Mouse (Mus musculus) urinary bladder, postnatal 10 days (tissue): ENCODE measurements around the gene Hmox2.
"Not testable (repeated sequence)": the region's sequence is repeated elsewhere in the genome, so short reads cannot be mapped to it uniquely, and the experiment has no call there.

Source experiments
- DNase-seq: peaks from one replicate; pipeline ENCODE4 v3.0.0; 2022; ENCODE audit warnings: low spot score

The Hmox2 gene

GRCm38 (mm10) chr16:4725266-4725665, 895 bp upstream of the Hmox2 start:
- no peak for DNase-seq

DNA sequence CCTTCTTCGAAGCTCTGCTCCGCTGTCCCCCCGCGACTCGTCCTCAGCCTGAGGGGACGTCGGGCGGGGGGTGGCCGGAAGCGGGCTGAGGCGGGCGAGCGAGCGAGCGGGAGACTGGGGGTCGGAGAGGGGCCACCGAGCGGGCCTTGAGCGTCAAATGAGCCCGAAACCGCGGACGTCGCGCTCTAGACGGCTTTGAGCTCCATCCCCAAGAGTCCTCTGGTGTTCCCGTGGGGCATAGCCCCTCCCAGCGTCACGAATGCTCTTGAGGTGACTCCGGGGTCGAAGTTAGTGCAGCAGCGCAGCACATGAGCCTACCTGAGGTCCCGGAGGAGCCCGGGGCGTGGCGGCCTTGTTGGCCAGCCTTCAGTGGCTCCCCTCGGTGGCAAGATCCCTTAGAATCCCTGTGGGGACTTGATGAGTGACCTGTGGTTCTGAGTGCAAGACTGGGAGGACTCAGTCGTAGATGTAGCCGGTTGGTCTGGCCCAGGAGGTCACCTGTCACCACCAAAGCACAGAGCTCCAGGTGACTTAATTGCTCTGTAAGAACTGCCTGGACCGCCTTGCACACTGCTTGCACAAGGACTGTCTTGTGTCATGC, 467 bp downstream of the Hmox2 start:
- DNase-seq: no peak

GRCm38 (mm10) chr16:4727526-4727925, 1.4 kb downstream of the Hmox2 start:
- no peak for DNase-seq

DNA sequence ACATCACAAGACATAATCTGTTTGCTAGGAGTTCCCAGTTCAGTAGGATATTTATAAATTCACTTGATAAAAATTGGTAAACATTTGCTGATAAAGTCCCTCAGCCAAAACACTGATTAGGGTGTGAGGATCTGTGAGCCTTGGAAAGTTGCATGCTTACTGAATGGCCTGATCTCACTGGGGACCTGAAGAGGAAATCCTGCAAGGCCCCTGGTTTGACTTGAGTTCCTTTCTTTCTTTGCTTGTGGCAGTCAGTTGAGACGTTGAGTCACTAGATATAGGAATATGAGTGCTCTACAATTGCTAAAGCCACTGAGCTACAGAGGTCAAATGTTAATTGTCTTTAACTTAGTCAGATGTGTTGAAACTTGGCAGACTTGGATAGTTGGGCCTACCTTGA, 1.8 kb downstream of the Hmox2 start:
- DNase-seq: no peak

DNA sequence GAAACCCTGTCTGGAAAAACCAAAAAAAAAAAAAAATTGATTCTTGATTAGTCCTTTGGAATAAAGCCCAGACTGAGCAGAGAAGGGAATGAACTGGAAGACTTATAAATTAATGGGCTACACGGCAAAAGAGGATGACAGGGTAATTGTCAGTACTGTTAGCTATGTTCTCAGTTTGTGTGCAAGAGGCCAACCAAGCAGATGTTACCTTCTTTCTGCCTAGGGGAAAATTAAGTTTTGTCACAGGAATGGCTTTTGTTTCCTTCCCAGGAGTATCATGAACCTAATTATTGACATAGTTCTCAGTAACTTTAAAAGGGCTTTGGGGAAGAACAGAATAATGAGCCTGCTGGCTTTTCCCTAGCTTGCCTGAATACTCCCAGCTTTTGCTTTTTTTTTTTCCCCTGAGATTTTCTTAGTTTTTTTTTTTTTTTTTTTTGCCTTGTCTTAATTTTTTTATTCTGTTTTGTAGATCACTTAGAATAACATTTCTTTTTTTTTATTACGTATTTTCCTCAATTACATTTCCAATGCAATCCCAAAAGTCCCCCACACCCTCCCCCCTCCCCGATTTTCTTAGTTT, 4.7 kb downstream of the Hmox2 start:
- no peak for DNase-seq

DNA sequence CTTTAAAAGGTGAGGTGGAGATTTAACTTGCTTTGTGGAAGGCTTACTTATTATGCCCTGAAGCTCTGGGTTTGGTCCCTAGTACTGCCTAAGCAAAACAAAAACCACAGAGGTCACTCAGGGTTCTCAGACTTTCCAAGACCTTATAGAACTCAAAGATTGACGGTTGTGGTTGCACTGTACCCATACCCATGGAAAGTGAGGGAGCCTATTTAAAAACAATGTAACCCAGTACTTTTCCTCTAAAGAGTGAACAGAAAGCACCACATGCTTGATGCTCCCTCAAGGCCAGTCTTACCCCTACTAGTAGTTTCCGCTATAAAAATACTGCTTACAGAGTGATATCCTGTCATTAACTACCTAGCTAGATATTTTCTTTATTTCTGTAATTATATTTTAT, 10.1 kb downstream of the Hmox2 start:
- DNase-seq: no peak

DNA sequence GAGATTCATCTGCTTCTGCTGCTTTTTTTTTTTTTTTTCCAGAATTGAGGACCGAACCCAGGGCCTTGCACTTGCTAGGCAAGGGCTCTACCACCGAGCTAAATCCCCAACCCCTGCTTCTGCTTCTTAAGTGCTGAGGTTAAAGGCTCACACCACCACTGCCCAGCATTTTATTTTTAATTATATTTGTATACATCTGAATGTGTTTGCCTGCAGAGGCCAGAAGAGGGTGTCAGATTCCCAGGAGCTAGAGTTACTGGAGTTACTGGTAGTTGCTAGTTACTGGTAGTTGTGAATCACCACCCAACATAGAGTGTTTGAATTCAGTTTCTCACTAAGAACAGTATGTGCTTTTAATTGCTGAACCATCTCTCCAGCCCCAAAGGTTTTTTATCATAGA, 13.8 kb downstream of the Hmox2 start:
- no peak for DNase-seq

DNA sequence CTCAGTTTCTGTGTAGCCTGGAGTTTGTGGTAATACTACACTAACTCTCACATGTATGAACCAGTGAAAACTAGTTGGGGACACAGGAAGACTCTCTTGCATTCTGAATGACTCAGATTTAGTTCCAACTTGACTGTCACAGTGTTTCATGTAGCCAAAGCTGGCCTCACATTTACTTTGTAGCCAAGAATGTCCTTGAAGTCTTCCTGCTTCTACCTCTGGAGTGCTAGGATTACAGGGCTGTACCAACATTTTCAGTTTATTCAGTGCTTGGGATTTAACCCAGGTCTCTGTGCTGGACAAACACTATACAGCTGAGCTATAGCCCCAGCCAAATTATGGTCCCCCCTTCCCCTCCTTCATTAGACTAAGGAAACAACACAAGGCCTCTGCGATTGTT, 16.0 kb downstream of the Hmox2 start:
- DNase-seq: no peak

GRCm38 (mm10) chr16:4752155-4752554, 26.0 kb downstream of the Hmox2 start:
- no peak for DNase-seq

DNA sequence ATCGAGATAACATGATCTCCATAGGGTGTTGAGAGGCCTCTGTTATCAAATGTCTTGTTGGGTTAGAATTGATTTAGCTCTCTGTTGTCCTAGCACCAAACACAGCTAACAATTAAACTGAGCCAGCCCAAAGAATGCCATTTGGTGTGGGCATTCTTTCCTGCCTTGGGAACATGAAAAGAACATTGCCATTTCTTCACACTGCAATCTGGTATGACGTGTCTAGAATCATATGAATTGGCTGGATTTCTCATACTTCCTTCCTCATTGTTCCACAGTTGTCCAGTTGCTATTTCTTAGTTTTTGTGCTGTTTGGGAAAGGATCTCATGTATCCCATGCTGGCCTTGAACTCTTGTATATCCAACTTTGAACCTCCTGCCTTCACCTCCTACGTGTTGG, 27.9 kb downstream of the Hmox2 start:
- DNase-seq: no peak

DNA sequence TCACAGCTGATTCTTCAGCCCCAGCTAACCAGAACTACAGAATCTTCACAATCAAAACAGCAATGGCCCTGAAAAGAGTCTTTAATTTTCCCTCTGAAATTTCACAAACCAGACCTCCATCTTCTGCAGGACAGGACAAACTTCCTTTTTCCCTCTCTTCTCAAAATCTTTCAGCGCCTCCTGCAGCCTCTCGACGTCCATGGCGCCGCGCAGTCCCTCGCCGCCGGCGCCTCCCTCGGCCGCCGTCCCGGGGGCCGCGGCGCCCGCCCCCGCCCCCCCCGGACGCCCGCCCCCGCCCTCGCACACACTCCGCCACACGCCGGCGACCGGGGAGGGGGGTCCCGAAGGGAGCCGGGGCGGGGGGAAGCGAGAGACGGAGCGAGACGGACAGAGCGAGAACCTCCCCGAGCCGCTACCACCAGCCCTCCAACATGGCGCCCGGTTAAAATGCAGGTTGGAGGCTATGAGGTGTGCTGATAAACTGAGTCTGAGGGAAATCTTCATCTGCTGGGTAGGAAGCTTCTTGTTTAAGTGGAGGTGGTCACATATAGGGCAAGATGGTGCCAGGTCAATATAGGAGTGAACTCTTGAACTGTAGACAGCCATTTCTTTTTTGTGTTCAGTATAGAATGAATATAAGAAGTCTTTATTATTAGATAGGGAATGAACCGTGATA, 30.6 kb downstream of the Hmox2 start:
- not testable (repeated sequence) for DNase-seq

DNA sequence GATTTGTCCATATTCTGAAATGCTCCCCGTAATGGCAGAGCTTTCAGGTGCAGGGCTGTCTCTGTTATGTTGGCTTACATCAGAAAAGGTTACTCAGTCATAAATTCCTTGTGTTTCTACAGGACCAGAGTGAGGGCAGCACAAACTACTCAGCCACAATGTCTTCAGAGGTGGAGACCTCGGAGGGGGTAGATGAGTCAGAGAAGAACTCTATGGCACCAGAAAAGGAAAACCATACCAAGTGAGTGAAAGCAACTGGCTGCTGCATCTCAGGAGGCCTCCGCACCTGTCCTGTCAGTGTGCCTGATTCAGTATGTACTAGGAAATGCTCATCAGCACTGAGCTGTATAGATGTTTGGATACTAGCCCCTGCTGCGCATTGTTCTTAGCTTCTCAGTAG, 36.3 kb downstream of the Hmox2 start:
- no peak for DNase-seq

DNA sequence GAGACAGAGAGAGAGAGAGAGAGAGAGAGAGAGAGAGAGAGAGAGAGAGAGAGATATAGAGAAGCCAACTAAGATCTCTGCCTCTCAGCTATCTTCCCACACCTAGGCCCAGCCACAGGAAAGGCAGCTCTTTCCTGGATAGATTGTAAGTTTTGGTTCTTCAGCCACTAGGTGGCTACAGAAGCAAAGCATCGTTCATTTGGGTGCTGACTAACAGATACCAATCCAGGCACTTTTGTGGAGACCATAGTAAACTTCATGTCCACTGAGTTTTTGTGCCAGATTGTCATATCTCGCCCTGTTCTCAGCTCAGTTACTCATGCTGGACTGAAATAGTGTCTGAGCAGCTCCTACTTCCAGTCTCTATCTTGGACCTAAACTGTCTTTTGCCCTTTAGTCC, 37.1 kb downstream of the Hmox2 start:
- DNase-seq: no peak

GRCm38 (mm10) chr16:4765852-4766251, 39.7 kb downstream of the Hmox2 start:
- no peak for DNase-seq

GRCm38 (mm10) chr16:4767012-4767790, 41.0 kb downstream of the Hmox2 start:
- no peak for DNase-seq

- no peak for DNase-seq
Measured at GRCm38 (mm10) chr16:4768719-4769118, 42.6 kb downstream of the Hmox2 start.

DNA sequence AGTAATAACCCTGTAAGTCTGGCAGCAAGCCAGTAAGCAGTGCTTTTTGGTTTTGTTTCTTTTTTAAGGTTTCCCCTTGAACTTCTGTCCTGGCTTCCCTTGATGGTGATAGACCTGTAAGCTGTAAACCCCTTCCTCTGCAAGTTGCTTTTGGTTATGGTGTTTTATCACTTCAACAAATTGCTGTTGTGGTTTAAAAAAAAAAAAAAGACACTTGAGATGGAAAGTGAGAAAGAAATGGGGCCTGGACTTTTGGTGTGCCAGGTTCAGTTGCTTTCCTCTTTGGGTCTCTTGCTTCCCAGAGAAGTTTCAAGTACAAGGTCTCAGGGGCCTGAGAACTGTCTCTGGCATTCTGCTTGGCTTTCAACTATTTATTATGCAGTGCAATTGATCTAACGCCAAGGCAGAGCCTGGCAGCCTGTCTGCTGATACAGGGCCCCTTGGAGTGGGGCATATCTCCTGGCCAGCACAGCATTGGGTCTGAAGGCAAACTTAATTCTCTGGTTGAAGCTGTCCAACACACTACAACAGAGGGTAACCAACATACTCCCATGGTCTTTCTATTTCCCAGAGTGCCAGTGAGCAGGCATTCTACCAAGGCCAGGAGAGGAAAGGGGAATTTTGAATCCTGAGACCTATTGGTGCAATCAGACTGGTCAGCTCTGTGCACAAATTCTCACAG, 47.3 kb downstream of the Hmox2 start:
- no peak for DNase-seq

GRCm38 (mm10) chr16:4777171-4777904, 51.2 kb downstream of the Hmox2 start:
- DNase-seq: no peak

DNA sequence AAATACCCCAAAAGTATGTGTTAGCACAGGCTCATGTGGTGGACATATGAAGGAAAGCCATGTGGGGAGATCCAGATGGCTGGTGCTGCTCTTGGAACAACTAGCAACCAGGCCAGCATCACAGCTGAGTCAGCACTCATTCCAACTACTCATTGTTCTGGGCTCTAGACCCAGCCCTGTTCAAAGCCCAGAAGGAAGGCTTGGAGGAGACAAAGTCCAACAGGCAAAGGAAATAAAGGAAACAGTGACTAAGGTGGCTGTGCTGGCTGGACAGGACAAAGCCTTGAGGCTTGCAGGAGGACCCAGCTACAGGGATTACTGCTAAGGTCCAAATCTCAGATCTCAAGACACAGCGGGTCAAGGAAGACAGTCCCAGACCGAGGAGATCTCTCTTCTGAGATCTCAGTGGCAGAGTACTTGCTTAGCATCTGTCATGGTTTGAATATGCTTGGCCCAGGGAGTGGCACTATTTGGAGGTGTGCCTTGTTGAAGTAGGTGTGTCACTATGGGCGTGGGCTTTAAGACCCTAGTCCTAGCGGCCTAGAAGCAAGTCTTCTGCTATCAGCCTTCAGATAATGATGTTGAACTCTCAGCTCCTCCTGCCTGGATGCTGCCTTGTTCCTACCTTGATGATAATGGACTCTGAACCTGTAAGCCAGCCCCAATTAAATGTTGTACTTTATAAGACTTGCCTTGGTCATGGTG, 51.9 kb downstream of the Hmox2 start:
- no peak for DNase-seq

DNA sequence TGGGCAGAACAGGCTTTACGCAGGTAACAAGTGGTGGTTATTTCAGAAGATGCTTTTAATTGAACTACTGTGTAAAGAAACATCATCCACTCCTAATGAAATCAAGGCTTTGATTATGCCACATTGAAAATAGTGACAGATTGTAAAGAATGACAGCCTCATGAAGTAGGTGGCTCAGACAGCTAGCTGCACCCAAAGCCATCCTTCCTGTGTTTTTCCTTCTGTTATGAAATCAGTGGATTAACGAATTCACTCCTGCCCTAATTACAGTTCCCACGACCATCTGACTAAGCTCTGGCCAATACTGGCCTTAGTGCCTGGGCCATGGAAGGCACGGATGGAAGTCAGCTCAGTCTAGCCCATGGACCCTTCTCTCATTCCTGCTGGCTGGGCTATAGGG, 52.8 kb downstream of the Hmox2 start:
- no peak for DNase-seq
